Mouse (Mus musculus) mouse embryonic stem cell (cell line): ENCODE measurements around the gene Prr19.

ENCODE experiments used
- in situ Hi-C, 2 experiments: fragments of 300-500 bp; cut with MboI; formaldehyde crosslinking; loops; 1 replicate in 1 of 2; 3 replicates in 1 of 2; pipeline ENCODE4 v1.14.3; 2019 to 2020; ENCODE audit warnings: low sequenced_read_pairs in 2 of 2, low pct_unique_long_range_greater_than_20kb in 1 of 2, mixed read lengths in 1 of 2; ENCODE audit not compliant: unreplicated experiment in 1 of 2

The Prr19 gene

DNA sequence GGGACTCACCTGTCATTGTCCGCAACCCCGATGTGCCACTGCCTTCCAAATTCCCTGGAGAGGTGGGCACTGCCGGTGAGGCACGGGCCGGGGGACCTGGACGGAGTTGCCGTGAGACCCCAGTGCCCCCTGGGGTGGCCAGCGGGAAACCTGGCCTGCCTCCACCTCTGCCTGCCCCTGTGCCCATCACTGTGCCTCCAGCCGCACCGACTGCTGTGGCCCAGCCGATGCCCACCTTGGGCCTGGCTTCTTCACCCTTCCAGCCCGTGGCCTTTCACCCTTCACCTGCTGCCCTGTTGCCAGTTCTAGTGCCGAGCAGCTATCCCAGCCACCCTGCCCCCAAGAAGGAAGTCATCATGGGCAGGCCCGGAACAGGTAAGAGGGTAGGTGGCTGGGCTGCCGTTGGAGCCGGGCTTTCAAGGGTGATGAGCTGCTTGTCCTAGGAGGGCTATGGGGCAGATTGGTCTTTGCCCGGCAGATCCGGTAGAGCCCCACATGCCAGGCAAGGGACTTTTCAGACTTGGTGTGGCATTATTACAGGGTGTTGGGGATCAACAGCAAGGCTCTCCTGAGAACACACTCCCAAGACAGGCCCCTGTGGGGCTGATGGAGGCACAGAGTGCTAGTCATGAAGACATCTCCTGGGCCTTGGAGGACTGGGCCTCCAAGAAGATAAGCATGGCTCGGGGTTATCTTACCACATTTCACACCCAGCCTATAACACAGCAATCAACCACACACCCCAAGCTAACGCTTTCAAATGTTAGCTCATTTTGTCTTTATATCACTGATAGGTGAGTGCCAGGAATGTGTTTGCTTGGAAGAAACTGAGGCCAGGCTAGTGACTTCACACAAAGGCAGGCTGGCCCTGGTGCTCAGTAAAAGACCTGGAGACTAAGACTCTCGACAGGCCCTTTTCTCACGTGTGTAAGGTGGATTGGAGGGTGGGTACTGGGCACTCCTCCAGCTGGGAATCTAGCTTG, 27.7 kb upstream of the Prr19 start:
- in situ Hi-C loops, result no loop called here

DNA sequence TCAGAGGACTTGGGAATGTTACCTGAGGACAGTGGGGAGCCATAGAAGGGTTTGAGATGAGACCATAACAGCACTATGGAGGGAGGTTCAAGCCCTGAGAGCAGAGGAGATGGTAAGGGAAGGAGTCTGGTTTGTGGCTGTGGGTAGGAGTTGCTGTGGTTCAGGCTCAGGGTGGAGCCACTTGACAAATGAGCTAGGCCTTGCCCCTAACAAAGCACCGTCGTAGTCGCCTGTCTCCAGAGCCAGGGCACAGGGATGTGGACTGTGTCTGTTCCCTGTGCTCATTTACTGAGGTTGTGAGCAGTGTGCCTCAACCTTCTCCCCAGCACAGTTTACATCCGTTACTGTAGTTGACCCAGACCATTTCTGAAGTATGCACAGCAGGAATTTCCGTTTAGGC, 26.6 kb upstream of the Prr19 start:
- in situ Hi-C loops, result no loop called here

DNA sequence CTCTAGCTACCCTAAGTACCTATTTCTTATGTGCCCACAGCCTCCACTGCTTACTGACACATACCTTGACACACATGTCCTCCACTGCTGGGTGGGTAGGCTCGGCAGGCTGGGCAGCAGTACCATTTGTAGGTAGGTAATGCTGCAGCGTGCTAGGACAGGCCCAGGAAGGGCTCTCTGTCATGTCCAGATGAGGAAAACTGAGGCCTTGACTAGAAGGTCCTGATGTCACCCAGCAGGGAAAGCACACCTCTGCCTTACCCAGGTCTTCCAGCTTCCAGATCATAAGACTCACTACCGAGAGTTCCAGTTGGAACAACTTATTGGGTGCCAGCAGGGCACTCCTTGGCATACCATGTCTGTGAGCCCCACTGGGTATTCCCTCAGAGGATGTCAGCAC, 26.2 kb upstream of the Prr19 start:
- in situ Hi-C loops, result loop anchor here (5.0 kb wide), 1 partner anchor 33 kb away; no protein-coding TSS in a partner anchor

GRCm38 (mm10) chr7:25275555-25276298, 25.5 kb upstream of the Prr19 start:
- in situ Hi-C loops, result loop anchor here (5.0 kb wide), 1 partner anchor 33 kb away; no protein-coding TSS in a partner anchor

GRCm38 (mm10) chr7:25277405-25277804, 23.8 kb upstream of the Prr19 start:
- in situ Hi-C loops, result loop anchor here (5.0 kb wide), 1 partner anchor 35 kb away; no protein-coding TSS in a partner anchor

GRCm38 (mm10) chr7:25277998-25278340, 23.2 kb upstream of the Prr19 start:
- in situ Hi-C loops, result loop anchor here (5.0 kb wide), 1 partner anchor 36 kb away; no protein-coding TSS in a partner anchor

GRCm38 (mm10) chr7:25278341-25279075, 22.7 kb upstream of the Prr19 start:
- in situ Hi-C loops, result loop anchor here (5.0 kb wide), 1 partner anchor 36 kb away; no protein-coding TSS in a partner anchor

DNA sequence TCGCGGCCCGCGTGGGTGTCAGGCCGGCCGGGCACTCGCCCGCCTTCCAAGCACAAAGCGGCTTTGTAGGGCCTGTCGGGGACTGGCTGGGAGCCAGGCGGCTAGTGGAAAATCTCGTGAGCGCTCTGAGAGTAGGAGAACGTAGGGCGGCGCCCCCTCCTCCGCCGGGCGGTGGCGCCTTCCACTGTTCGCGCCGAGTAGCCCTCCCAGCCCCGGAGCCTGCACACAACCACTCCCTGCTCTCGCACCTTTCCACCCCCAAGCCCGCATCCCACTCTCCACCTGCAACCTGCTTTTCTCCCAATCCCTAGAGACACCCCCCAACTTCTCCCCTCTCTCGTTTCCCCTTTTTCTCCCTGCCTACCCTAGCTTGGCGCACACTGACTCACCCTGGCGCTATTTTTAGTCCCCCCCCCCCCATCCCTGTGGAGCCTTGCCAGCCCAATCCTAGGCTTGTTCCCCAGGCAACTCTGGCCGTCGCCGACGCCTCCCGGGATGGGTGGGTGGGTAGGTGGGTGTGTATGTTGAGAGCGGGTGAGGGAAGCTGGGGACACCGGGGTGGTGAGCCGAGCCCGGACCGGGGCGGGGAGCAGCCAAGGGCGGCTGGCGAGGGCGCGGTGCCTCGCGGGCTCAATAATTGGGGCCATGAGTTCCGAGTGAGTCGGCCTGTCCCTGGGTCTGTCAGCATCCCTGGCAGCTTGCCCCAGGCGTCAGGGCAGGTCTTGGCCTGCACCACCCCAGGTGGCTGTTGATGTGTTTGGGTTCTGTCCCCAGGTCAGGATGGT, 21.9 kb upstream of the Prr19 start:
- in situ Hi-C loops, result loop anchor here (5.0 kb wide), 1 partner anchor 37 kb away; no protein-coding TSS in a partner anchor

GRCm38 (mm10) chr7:25279861-25280791, 21.1 kb upstream of the Prr19 start:
- in situ Hi-C loops, result loop anchor here (5.0 kb wide), 1 partner anchor 38 kb away; no protein-coding TSS in a partner anchor

GRCm38 (mm10) chr7:25281166-25281733, 20.0 kb upstream of the Prr19 start:
- in situ Hi-C loops, result no loop called here

- in situ Hi-C loops, result no loop called here
Observed at GRCm38 (mm10) chr7:25281734-25282601, 19.2 kb upstream of the Prr19 start.

DNA sequence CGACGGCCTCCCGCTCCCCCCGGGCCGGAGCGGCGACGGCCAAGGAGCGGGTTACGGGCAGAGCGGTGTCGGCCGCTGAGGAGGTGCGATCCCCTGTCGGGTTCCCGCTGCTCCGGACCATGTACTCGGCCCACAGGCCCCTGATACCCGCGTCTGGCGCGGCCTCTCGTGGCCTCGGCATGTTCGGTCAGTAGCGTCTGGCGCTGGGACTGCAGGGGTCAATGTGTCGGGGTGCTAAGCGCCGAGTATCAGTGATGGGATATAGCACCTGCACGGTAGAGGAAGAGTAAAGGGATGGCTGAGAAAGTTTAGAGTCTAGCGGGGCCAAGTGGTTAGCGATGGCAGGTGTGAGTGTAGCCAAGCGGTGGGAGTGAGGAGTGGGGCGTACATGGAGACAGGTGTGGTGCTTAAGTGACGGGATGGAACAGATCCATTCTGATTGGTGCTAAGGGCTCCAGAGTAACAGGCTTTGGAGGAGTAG, 18.4 kb upstream of the Prr19 start:
- in situ Hi-C loops, result no loop called here

DNA sequence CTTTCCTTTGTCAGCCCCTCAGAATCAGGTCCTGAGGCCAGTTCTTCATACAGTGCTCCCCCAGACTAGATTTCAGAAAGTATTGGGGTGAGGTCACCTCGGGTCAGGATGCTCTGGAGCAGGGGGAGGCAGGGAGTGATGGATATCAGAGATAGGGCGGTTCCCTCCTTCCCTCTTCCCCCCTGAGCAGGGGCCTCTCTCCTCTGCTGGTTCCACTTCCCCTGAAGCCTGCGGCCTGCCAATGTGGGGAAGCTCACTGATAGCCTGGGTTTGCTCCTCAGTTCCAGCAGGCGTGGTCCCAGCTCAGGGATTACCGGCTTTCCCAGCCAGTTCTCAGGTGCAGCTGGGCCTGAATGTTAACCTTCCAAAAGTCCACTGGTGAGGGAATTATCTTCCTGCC, 17.6 kb upstream of the Prr19 start:
- in situ Hi-C loops, result no loop called here

GRCm38 (mm10) chr7:25284171-25284570, 17.0 kb upstream of the Prr19 start:
- in situ Hi-C loops, result no loop called here

GRCm38 (mm10) chr7:25284766-25285165, 16.4 kb upstream of the Prr19 start:
- in situ Hi-C loops, result no loop called here
